Mouse (Mus musculus): ENCODE results near the gene Pitx3.
"Not testable (repeated sequence)": the region's sequence is repeated elsewhere in the genome, so short reads cannot be mapped to it uniquely, and the experiment has no call there.

The Pitx3 gene

DNA sequence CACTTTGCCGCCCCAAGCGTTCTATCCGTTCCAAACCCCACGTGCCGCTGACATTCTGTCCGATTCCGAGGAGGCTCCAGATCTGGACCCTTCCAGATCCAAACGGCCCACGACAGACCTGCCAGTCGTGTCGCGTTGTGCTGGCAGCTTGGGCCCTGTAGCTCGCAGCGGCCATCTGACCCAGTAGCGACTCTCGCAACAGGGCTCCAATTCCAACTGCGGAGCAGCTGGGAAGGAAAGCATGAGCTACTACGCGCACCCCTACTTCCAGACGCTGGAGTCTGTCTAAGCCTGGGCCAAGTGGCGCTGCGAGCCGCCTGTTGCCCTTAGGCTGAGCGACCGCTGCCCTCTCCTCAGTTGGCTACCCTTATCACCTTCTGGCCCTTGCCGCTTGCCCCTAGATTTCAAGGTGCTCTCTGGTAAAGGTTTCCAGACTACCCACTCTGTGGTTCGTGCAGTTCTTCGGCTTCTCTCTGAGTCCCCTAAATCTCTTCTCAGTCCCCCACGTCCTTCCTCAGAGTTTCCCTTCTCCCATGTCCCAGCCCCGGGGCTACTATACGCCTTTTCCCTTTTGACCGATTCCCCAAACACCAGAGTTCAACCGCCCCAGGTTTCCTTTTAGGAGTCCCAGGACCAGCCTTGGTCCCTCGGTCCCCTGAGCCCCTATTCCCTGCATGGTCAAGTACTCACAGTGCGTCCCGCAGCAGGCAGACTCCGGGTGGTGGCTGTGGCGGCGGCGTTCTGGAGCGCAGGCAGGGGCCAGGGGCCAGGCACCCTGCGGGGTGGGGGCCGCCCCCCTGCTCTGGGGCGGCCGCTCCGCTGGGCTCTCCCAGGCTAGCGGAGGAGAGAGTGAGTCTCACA is at the start of gene Pitx3:
Pitx3 (minus strand) TSS at position 816 of the 861 bp plus-strand sequence.
- DNase-seq = peak; percentile 8

DNA sequence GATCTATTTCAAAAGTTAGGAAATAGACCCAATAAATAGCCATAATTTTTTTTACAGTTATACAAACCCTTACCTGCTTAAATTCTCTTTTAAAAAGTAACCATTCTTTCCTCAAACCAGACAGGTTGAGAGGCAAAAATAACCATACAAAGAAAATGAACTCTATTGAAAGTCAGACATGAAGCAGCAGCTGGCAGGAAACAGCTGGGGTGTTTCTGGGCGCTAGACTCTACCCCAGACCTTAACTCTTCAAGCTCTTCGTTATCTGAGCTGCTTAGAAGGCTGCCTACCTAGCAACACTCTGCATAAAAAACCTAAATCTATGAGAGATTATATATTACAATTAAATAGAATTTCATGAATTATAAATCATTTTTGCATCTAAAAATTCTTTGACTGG is 39.1 kb upstream of the Pitx3 start:
- no peak for DNase-seq

DNA sequence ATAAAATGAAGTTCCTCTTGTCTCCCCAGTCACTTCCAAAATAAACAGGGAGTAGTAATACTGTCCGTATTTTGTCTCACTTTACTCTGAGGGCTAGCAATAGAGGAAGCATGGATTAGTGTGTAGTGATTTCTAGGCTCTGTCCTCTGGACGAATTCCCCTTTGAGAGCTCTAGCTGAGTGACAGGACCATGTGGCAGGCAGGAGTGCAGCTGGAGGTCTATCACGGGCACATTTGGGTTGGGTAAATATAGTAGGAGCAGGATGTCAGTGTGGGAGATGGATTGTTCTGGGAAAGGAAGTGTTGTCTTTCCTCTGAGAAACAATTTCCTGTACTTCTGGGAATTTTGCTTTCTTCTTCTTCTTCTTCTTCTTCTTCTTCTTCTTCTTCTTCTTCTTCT is 38.5 kb upstream of the Pitx3 start:
- DNase-seq = no peak

DNA sequence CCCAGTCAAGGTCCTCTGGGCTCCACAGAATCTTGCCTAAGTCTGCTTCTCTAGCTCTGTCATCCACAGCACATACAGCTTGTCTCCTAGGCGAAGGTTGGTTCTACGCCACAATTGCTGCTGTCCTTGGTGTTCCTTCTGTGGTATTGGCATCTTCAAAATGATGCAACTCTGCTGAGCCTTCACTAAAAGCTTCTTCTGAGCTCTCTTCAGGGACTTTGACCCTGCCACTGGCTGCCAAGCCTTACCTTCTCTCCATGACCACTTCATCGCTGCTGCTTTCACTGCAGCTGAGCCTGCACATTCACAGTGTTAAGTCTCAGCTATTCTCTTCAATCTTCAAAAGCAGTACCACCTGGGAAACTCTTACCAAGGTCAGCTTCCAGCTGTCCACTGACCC is 34.1 kb upstream of the Pitx3 start:
- peak; percentile 71 for DNase-seq

DNA sequence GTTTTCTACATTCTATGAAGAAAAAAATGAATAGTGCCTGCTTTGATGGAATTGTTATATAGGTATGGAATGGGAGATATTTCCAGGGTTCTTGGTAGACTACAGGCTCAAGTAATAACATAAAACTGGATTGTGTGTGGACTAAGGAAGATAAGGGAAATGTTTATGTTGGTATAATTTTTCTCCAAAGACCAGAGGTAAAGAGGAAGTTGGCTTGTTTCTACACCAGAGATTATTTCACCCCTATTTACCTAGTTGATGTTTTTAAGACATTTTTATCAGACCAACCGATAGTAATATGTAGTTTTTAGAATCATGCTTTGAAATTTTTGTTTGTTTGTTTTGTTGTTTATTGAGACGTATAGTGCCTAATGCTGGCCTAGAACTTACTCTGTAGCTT is 32.1 kb upstream of the Pitx3 start:
- no peak for DNase-seq

DNA sequence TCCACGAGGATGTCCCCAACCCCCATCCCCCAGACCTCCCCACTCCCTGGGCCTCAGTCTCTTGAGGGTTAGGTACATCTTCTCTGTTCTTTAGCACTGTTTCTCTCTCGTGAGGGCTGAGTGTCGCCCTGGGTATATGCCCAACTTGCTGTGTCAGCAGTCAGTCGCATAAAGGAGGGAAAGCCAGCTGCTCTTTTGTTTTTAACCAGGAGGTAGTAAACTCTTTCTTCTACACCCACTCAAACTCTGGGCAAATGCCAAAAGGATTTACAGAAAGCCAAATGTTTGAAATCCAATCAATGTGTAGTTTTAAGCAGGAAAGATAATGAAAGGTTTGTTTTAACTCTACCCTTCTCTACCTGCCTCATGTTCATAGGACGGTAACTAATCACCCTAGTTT is 28.9 kb upstream of the Pitx3 start:
- no peak for DNase-seq

DNA sequence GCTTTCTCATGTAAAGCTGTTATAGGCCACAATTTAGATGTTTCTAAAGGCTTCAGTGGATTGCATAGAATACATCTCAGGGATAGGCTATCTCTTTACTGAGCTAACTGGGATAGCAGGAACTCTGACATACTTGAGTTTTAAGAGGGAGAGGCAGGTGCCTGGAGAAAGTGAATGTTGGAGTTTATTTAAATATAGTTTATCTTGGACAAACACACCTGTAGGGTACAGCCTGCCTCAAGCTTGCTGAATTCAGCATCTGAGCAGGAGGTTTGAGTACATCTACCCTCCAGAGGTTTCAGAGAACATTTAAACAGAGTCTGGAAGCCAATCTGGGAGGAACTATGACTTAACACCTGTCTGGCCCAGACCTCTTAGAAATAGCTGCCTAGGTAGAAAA is 27.0 kb upstream of the Pitx3 start:
- DNase-seq = no peak

DNA sequence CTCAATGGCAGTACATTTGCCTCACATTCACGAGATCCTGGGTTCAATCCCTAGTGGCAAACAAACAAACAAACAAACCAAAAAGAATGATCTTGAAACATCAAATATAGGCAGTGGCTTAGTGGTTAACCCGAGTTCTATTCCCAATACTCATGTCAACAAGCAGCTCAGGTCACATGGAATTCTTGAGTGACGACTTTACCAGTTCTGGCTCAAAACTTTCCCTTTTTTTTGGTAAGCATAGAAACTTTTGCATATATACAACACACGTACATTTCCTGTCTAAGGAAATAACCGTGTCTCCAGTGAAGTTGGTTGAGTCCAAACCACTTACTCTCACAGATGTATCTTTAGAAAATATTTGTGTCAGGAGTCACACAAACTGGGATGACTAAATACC is 24.4 kb upstream of the Pitx3 start:
- no peak for DNase-seq

DNA sequence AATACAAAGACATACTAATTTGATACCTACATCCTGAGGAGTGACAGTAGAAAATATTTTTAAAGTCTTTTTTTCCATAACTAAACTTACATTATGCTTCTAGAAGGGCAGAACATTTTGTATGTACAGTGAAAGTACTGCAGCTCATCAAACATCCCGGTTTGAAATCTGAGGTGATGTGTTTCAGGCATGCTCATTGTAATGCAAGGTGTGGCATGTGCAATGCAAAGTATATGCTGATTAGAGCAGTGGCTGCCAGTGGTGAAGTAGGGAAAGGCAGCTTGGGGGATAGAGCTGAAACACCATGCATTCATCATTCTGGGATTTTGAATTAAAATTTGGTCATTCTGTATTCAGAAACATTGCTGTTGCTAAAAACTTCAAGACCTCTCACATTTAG is 21.8 kb upstream of the Pitx3 start:
- DNase-seq = no peak

DNA sequence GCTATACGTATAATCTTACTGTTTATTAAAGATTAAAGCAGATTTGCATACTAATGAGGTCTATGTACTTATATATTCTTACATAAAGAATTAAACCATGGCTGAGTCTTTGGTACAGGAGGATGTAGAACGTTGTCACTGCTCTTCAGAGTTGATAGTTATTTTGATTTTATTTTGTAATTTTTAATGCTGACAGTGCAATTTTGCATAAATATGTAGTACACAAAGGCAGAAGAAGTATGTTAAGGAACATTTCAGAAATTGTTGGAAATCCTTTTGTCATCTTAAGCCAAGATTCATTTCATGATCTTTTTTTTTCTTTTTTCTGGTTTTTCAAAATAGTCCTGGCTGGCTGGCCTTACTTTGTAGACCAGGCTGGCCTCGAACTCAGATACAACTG is 21.3 kb upstream of the Pitx3 start:
- DNase-seq = no peak

DNA sequence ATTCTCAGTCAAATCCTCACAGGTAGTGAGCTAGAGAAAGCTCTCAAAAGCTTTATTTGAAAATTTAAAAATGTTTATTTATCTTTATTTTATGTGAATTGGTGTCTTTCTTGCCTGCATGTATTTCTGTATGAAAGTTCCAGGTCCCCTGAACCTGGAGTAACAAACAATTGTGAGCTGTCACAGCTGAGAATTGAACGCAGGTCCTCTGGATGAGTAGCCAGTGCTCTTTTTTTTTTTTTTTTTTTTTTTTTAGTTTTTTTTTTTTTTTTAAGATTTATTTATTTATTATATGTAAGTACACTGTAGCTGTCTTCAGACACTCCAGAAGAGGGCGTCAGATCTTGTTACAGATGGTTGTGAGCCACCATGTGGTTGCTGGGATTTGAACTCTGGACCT is 19.0 kb upstream of the Pitx3 start:
- DNase-seq = not testable (repeated sequence)

DNA sequence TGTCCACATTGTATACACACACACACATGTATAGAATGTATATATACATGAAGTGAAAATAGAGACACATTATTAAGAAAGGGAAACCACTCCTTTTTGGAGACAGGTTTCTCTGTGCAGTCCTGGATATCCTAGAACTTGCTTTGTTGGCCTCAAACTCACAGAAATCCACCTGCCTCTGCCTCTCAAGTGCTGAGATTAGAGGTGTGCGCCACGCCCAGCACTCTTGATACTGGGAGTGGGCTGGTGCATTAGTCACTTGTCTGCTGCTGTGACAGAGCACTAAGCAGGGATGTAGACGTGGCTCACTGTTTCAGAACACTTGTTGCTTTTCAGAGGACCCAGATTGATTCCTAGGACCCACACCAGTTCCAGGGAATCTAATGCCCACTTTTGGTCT is 17.8 kb upstream of the Pitx3 start:
- no peak for DNase-seq

DNA sequence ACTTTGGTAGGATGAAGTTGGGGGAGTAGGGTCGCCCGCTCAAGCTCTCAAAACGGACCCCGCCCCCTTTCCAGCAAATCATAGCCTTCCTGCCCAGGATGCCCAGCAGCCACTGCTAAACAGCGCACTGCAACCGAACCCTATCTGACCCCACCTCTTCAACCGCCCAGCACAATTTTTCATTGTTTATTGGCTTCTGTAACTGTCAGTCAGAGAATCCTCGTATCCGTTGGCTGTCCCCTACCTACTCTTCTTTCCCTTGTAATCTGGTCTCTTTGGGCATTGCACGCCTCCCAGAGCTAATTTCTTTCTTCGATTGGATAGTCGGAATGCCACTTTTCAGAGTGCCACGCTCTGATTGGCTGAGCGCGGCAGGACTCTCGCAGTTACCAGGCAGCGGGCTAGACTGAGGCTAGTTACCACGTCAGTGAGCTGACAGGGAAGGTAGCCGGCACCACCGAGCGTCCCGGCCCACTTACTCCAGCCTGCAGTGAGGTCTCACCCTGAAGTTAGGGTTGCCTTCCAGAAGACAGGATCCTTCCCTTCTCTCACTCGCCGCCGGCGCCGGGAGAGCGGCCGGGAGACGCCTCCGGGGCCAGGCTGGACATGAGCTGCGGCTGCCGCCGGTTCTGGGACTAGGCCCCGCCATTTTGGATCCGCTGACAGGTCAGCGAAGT is 4.1 kb upstream of the Pitx3 start, which contains the start of gene Gbf1:
Gbf1 (plus strand) TSS at position 383 of the 677 bp plus-strand sequence.
- DNase-seq = peak; percentile 99

DNA sequence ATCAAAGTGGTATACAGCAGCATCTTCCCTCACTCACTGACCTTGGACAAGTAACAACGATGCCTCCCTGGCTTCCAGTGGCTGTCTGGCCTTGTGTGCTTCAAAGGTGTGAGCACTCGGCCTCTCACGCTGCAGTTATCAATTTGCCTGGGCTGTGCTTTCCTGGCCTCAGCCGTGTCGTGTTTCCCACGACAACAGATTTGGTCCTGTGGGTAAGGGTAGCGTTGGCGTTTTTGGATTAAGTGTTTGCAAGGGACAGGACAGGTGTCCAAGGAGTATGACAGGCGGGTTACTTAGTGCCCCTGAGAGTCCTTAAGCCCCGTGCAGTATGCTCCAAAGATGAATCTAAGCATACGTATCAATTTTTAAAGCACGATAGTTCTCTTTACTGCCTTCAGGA is 965 bp upstream of the Pitx3 start:
- DNase-seq = no peak

DNA sequence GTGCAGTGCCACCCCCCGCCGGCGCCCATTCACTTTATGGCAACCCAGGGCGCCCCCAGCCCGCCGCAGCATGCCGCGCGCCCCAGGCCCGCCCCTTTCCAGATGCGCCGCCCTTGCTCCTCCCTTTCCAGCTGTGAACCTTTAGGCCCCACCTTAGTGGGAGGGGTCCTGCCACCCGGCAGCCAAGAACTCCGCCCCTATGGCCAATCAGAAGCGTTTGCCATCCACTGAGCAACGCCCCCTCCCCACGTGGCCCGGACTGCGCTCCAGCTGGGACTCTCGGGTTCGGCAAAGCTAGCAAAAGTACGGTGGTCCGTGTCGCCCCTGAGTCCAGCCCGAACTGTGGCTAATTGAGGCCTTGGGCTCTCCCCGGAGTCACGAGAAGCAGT is 240 bp upstream of the Pitx3 start:
- DNase-seq = peak; percentile 83

DNA sequence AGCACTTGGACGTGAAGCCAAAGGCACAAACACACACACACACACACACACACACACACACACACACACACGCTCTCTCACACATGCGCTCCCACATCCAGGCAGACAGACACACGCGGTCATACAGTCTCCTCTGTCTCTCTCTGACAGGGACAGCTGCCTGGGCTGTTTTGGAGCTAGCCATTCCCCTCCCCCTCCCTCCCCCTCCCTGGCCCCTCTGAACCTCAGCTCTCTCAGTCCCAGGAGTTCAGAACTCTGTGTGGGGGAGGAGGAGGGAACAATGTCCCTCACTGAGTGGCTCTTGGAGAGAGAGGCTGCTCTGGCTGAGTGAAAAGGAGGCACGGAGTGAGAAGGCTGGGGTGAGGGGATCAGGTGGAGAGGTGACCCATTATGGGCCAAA is 7.0 kb downstream of the Pitx3 start:
- no peak for DNase-seq

DNA sequence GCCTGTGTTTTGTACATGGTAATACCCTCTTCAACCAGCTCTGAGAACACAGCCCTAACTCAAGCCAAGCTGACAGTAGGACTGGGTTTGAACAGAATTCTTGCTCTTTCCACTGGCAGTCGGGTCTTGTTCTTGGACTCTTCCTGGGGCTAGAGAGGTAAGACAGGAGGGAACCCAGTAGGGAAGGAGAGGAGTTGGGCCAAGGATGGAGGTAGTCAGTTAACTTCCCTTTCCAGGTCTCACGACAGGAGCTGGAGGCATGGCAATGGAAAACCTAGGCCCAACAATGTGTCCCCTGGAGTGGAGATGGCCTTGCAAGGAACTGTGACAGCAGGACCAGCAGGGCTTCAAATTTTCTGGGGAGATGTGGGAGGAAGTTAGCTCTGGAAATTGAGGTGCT is 7.8 kb downstream of the Pitx3 start:
- no peak for DNase-seq

DNA sequence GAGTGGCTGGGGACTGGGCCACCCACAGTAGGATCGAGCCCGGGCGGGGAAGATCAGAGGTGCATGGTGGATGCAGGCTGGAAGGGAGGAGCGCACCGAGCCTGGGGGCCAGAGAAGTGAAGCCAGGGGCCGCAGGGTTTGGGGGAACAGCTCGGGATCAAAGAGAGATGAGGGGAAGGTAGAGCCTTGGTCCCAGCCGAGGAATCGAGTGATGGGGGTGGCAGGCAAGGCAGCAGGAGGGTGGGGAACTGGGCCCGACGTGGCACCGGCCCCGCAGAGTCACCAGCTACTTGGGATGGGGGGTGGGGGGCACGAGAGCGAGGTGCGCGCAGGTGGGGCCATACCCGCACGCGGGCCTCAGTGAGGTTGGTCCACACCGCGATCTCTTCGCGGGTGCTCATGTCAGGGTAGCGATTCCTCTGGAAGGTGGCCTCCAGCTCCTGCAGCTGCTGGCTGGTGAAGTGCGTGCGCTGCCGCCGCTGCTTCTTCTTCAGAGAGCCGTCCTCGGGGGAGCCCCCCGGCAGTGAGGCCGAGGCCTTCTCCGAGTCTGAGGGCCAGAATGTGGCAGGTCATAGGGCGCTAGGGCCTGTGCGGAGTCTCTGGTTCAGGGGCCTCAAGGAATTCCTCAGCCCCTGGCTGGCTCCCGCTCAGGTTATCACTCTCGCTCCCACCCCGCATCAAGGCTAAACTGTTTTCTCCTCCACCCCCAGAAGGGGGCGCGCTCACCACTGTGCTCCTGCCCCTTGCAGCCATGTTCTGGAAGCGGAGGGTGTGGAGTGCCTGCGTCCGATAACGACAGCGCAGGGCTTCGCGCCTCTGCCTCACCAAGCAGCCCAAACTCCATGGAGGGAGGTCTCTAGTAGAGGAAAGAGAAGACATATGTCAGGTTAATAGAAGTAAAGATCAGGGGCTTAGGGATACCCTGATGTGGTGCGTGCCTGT is 11.2 kb downstream of the Pitx3 start:
- peak; percentile 39 for DNase-seq

DNA sequence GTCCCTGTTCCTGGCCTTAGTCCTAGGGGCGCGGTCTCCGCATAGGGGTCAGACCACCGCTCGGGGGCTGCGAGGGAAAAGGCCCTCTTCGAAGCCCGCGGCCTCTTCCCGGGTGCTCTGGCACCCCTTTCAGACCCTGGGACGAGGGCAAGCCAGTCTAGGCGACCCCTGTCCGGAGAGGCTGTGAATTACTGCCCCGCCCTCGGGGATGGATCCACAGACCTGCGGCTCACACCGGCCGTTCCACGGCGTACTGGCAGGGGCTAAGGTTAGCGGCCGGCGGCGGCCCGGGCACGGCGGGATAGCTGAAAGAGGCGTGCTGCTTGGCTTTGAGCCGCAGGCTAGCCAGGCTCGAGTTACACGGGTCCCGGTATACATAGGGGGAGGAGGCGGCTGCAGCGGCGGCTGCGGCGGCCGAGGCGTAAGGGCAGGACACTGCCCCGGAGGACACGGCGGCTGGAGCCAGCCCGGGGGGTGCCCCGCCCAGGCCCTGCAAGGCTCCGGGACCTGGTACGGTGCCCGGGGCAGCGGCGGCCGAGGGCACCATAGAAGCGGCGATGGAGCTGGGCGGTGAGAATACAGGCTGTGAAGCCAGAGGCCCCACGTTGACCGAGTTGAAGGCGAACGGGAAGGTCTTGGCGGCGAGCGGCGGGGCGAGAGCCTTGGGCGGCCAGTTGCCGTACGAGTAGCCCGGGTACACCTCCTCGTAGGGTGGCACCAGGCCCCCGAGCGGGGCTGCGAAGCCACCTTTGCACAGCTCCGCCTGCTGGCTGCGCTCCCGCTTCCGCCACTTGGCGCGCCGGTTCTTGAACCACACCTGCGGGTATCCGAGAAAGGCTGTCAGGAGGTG is 12.1 kb downstream of the Pitx3 start:
- DNase-seq = peak; percentile 61

DNA sequence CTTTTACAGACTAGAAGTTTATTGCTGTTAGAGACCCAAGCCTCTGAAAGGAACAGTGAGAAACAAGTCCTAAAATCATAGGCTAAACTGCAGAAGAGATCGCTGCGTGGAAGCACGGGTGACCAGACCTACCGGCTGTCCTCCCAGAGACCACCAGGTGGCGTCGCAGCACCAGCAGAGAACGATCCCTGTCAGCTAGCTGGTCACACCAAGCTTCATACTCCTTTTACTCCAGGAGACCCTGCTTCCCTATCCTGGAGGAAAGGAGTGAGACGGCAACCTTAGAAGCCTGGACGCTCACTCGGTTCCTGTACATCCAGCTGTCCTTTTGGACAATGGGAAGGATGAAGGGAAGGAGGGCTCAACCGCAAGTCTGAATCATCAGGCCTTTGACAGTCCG is 12.8 kb downstream of the Pitx3 start:
- peak; percentile 78 for DNase-seq

DNA sequence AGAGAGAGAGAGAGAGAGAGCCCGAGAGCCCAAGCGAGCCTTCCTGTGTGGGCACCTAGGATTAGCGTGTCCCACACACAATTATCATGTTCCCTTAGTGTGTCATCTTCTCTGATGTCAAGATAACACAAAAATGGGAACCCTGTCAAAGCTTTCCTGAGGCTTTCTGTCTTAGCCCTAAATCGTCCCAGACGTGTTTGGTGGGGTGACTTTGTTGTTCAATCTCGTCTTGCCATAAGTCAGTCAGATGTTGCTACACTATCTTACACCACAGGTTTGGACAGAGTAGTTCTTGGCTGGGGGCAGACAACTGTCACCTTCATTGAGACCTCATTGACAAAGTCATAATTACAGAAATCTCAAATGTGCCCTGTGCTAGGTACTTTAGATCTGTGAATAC is 15.5 kb downstream of the Pitx3 start:
- no peak for DNase-seq

All from kidney, adult 11 months (tissue).